Mouse (Mus musculus) testis, adult 2 months (tissue): ENCODE measurements at regions not wholly inside any gene's neighbourhood (a gene's known extent, or its start where the extent isn't known, plus 50 kb on each side); places are given as distances from the start of the nearest gene placed in this dataset.

Source experiments
- H3K27ac ChIP-seq: fragments of 200-500 bp; 2 replicates; pipeline ENCODE4 v1.5.1; 2012; ENCODE audit warnings: low read depth, low read length; ENCODE audit not compliant: control insufficient read depth, insufficient read depth
- H3K27me3 ChIP-seq: fragments of 200-500 bp; 2 replicates; pipeline ENCODE4 v1.6.1; 2012; ENCODE audit warnings: mild to moderate bottlenecking, low read length, moderate library complexity; ENCODE audit not compliant: control insufficient read depth, insufficient read depth
- H3K36me3 ChIP-seq: fragments of 200-500 bp; 2 replicates; pipeline ENCODE4 v1.6.1; 2012; ENCODE audit warnings: mild to moderate bottlenecking, low read length; ENCODE audit not compliant: control insufficient read depth, insufficient read depth
- H3K4me1 ChIP-seq: fragments of 200-500 bp; 2 replicates; pipeline ENCODE4 v1.6.1; 2012; ENCODE audit warnings: low read length; ENCODE audit not compliant: control insufficient read depth, insufficient read depth
- H3K4me3 ChIP-seq: fragments of 200-500 bp; 2 replicates; pipeline ENCODE4 v1.5.1; 2012; ENCODE audit warnings: low read depth, mild to moderate bottlenecking, low read length, moderate library complexity, mixed read lengths; ENCODE audit not compliant: control insufficient read depth
- CTCF ChIP-seq: fragments of 200-500 bp; IDR thresholded peaks from 2 replicates; pipeline ENCODE4 v1.5.1; 2012; ENCODE audit warnings: low read depth, mild to moderate bottlenecking, inconsistent platforms, low read length, moderate library complexity; ENCODE audit not compliant: control insufficient read depth, insufficient read depth, insufficient replicate concordance
- POLR2A ChIP-seq: fragments of 200-500 bp; IDR thresholded peaks from 2 replicates; pipeline ENCODE4 v1.6.1; 2012; ENCODE audit warnings: low read depth, mild to moderate bottlenecking, inconsistent platforms, low read length, moderate library complexity; ENCODE audit not compliant: control insufficient read depth

GRCm38 (mm10) chr5:148454200-148454599 lies 54.5 kb upstream of the Slc7a1 start:
- Histone ChIP-seq H3K27me3 (no peaks in the 10 kb centered on the region), H3K36me3 (no peaks in the 10 kb centered on the region), H3K4me3 (no peak overlapping the region), H3K4me1 (peaks cover 2% of the 10 kb centered on the region), H3K27ac (no peak overlapping the region)
- TF ChIP-seq POLR2A (no peak), CTCF (no peak)

- Histone ChIP-seq H3K27ac (no peak overlapping the region), H3K4me1 (peaks cover 2% of the 10 kb centered on the region), H3K36me3 (no peaks in the 10 kb centered on the region), H3K4me3 (no peak overlapping the region), H3K27me3 (no peaks in the 10 kb centered on the region)
- no peak for TF ChIP-seq POLR2A
- TF ChIP-seq CTCF, result no peak
Measured at GRCm38 (mm10) chr5:148453776-148454175, 54.1 kb upstream of the Slc7a1 start.

- no peak overlapping the region for H3K27ac ChIP-seq
- H3K4me3 ChIP-seq, result no peak overlapping the region
- peaks cover 2% of the 10 kb centered on the region for H3K4me1 ChIP-seq
- H3K36me3 ChIP-seq, result no peaks in the 10 kb centered on the region
- no peaks in the 10 kb centered on the region for H3K27me3 ChIP-seq
- TF ChIP-seq CTCF (no peak), POLR2A (no peak)
Measured at GRCm38 (mm10) chr5:148452909-148453632, 53.4 kb upstream of the Slc7a1 start.

GRCm38 (mm10) chr5:148451811-148452210 lies 52.1 kb upstream of the Slc7a1 start:
- peaks cover 2% of the 10 kb centered on the region for H3K4me1 ChIP-seq
- no peak overlapping the region for H3K27ac ChIP-seq
- H3K4me3 ChIP-seq, result no peak overlapping the region
- no peaks in the 10 kb centered on the region for H3K27me3 ChIP-seq
- TF ChIP-seq CTCF, result peak; percentile 81; the same call in 1 of the 2 replicates
- TF ChIP-seq POLR2A, result no peak
- no peaks in the 10 kb centered on the region for H3K36me3 ChIP-seq

GRCm38 (mm10) chr5:148450924-148451323 lies 51.2 kb upstream of the Slc7a1 start:
- Histone ChIP-seq H3K4me1 (peaks cover 2% of the 10 kb centered on the region), H3K36me3 (no peaks in the 10 kb centered on the region), H3K27me3 (no peaks in the 10 kb centered on the region), H3K4me3 (no peak overlapping the region), H3K27ac (no peak overlapping the region)
- TF ChIP-seq POLR2A (no peak), CTCF (peak; percentile 79; the same call in 1 of the 2 replicates)
